Mouse (Mus musculus): ENCODE data around the gene Tspan17.
A peak's percentile ranks its signal among the peaks of the same experiment; 100 is the strongest.
"Not testable (repeated sequence)": the region's sequence is repeated elsewhere in the genome, so short reads cannot be mapped to it uniquely, and the experiment has no call there.

Tspan17 gene

DNA sequence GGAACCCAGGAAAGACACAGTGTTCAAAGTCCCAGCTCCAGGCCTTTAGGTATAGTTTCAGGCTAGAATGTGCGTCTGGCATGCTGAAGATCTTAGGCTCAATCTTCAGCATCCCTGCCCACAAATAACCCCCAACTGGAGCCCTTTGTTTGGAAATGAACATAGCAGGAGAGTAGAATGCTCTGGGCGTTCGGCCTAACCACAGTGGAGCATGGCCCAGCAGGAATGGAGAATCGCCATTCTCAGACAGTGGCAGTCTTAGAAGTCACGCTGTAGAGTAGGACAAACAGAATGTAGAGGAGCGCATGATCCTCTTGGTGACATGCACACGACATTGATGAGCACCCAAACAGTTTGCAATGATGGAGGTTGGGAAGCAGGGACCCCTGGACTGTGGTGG, 28.3 kb upstream of the Tspan17 start:
- DNase-seq (ENCODE audit: low spot score), result no peak

DNA sequence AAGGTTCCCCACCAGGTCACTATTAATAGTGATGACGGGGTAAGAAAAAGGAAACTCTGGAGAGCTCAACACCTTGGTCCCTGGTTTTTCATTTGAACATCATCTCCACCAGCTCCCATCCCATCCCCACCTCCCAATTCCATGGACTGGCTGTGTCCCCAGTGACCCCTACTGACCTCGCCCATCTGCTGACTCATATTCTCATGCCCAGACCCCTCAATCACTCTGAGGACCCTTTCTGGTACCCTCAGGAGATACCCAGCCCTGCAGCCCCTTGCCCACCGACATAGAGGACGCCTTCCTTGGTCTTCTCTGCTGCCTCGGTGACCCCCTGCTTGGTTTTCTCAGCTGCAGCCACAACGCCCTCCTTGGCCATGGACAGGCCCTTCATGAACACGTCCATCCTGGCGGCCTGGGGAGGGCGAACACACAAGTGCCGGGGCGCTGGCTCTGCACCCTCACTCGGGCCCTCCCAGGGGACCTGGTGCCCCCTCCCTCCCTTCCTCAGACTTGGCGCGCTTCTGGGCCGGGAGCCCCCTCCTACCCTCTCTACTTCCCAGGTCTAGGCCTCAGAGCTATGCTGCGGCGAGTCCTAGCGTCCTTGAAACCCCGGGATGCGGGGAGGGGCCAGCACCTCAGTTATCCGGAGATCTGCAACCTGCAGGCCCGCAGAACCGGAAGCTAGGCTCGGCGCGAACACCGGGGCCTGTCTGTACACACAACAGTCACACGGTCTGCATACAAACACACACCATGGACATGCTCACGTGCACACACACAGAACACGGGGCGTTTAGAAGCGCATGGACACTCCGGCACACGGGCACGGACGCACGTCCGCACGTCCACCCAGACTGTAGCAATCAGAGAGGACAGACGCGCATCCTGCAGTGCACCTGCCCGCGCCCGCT, 23.6 kb upstream of the Tspan17 start:
- DNase-seq (ENCODE audit: low spot score), result no peak

DNA sequence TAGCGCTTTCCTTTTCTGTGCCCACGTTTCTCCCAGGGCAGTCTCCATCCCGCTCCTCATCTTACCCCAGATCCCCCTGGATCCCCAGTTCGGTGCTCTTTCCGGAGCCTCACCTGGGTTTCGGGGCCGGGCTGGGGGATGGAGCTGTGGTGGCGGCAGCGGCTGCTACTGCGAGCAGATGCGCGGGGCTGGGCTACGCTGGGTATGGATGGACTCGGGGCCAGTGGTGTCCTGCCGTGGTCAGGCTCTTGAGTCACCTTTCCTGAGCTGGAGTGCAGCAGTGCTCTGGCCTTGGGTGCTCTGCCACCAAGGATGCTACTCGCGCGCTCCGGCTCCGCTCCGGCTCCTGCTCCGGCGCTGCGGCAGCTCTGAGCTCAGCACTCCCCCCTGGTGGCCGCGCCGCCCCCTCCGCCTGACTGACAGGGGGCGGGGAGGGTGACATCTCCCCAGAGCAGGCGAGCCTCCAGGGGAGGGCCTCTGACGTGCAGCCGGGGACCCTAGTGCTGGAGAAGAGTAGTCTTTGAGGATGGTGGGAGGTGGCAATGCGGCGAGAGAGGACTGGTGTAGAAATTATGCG, 22.9 kb upstream of the Tspan17 start, which contains the start of gene Sncb:
Gene Sncb, minus strand, starts transcription at position 404 of the 577 bp plus-strand sequence.
- DNase-seq (ENCODE audit: low spot score), result no peak

DNA sequence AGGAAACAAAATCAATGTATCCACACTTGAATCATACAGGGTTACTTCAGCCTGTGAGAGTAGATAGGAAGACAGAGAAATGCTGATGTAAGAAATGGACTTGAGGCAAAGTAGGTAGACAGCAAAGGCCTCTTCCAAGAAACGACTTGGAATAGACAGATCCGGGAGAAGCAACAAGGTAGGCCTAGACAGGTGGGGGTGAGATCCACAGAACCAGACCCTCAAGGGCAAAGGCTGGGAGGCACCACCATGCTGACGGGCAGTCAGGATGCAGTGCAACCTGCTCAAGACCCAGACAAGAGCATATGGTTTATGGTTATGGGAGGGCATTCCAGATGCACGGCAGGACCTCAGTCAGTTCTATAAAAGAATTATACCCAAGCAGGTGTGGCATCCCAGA, 22.2 kb upstream of the Tspan17 start:
- no peak for DNase-seq (ENCODE audit: low spot score)

DNA sequence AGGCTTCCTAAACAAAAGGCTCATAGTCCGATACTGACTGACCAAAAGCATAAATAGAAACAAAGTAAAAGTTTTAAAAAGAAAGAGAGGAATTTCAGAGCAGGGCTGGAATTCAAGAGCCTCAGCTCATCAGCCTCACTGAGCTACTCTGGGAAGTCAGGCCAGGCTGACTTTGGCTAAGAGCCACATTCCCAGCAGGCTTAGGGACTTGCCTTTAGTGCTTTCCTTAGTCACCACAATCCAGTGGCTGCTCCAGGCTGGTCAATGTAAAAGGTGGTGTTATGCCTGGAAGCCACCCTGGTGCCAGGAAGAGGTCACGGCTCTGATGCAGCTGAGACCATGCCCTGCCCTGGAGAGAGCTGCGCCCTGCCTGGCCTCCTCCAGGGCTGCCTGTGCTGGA, 8.6 kb upstream of the Tspan17 start:
- no peak for DNase-seq (ENCODE audit: low spot score)

DNA sequence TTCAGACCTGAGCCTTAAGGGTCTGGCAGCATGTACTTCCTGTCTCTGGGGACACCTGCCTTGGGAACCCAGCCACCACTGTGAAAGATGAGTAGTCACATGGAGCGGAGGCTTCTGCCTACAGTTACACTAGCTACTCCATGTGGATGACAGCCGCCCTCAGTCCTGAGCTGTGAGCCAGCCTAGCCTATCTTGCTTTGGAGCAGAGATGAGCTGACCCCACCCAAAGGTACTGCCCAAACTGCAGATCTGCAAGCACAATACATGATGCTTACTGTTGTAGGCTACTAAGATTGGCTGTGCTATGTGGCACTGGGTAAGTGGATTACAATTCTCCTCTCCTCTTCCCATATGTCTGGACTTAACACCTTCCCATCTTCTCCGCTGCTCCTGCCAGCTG, 8.1 kb upstream of the Tspan17 start:
- no peak for DNase-seq (ENCODE audit: low spot score)

DNA sequence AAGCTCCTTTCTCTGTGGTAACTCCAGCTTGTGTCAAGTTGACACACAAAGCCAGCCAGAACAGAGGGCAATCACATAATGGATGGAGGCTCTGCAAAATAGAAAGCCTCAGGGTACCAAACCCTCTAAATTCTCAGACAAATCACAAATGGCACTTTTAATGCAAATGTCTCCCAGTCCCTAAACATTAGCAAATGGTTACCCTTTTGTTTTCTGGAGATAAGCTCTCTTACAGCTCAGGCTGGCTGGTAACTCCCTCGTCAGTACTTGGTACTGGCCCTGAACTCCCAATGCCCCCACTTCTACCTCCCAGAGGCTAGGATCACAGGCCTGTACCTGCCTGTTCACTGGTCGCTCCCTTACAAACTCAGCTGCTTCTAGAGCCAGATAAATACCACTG, 5.9 kb upstream of the Tspan17 start:
- DNase-seq (ENCODE audit: low spot score), result no peak

DNA sequence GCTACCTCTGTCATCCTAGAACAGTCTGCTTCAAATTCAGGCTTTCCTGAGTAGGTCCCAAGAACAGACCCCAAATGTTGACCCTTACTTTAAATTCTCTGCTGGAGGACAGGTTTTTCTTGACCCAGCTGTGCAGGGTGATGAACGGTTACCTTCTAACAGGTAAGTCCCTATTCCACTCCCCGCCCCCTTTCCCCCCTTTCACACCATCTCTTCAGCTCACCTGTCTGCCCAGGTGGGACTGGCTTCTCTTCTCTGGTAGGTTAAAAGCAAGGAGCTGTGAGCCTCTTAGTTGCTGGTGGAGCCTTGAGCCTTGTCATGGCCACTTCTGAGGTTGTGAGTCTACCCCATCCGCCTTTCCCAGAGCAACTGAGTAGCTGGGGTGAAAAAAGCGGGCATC, 5.5 kb upstream of the Tspan17 start, which contains the start of gene Eif4e1b:
Gene Eif4e1b, plus strand, starts transcription at position 301 of the 400 bp plus-strand sequence.
- DNase-seq (ENCODE audit: low spot score), result no peak

DNA sequence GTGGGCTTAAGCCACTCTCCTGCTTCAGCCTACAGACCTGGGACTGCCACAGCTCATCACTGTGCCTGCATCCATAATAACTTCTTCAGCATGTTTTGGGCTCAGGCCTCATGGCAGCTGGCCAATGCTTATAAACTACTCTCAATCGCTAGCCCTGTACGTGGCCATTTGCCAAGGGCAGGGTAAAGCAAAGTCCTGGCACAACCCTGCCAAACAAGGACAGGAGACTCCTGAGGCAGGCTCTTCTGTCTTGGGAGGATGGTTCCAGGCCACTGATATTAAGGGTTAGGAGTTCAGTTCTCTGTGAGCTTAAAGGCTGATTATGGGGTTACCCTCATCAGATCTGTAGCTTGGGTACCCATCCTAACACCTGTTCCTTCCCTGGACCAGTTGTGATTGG, 1.6 kb upstream of the Tspan17 start:
- DNase-seq (ENCODE audit: low spot score), result not testable (repeated sequence)

DNA sequence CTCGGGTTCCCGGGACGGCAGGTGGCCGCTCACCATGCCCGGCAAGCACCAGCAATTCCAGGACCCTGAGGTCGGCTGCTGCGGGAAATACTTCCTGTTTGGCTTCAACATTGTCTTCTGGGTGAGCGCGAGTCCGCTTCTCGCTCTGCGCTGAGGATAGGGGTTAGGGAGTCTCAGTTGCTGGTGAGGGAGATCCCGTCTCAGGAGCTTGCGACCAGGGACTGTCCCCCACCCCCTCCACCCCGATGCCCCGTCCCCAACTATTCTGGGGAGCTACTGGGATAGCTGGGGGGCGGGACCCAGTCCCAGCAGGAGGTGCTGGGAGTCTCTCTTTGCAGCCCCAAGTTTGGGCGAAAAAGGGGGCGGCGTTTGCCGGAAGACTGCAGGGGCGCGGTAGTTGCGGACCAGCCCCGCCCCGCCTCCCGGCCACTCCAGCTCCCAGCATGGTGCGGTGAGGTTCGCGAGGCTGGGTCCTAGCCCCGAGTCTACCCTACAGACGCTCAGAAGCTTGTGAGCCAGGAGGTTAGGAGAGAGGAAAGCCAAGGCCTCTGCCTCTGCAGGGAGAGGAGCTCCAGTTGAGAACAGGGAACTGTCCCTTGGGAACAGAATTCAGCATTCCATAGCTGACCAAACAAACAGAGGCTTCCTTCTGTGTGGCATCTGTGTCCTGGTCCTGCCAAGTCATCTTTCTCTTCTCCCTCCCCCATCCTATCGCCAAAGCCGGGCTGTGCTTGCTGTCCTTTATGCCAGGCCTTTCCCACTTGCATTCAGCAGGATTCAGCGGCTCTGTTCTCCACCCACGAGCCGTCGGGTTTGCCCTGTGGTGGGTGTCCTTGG, 602 bp downstream of the Tspan17 start:
- no peak for DNase-seq (ENCODE audit: low spot score)

DNA sequence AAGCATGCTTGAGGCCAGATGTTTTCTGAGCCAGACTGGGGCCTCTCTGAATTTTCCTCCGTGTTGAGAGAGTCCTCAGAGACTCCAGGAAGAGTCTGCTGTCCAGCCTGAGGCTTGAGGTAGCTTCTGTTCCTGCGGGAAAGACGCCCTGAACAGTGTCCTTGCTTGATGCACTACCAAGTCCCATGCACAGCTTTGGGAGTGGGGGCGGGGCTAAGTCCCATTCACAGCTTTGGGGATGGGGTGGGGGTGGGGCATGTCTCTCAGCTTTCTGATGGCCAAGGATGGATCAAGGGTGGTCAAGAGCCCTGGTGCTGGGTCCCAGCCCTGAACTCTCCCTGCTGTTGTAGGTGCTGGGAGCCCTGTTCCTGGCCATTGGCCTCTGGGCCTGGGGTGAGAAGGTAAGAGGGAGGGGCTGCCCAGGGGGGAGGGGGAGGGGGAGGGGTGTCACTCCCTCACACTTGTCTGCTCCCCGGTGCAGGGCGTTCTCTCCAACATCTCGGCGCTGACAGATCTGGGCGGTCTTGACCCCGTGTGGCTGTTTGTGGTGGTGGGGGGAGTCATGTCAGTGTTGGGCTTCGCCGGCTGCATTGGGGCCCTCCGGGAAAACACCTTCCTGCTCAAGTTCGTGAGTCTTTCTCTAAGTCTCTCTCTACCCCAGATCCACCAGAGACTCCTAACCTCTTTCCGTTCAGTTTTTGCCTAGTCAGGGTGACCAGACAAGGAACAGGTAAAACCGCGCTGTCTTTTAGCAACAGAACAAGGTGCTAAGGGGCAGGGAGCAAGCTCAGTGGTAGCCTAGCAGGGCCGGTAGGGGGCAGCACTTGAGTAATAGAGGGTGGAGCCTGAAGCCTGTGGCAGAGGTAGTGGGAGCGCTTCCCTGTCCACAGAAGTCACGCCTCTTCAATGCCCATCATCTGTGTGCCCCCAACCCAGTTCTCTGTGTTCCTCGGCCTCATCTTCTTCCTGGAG, 3.4 kb downstream of the Tspan17 start:
- DNase-seq (ENCODE audit: low spot score), result no peak

DNA sequence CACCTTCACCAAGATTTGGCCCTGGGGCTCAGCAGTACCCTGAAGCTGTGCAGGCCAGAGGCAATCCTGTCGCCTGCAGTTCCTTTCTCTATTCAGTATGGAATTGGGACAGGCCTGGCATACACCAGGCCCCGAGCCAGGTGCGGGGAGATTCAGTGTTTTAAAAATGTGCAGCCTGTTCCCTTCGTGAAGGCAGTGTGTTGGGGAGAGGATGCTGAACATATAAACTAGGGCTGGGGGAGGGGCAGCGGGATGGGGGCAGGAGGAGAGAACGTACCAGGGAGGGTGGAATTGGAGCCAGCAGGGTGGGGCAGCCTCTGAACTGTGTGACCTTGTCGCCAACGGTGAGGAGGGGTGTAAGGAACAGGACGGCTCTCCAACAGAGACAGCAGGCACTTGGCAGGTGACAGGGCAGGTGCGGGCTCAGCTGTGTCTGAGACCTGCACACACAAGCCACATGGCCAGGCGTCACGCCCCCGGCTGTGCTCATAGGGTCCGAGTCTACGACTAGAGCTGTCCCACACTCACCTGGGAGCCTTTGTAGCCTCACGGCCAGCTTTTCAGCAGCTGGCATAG, 4.9 kb downstream of the Tspan17 start:
- no peak for DNase-seq (ENCODE audit: low spot score)

DNA sequence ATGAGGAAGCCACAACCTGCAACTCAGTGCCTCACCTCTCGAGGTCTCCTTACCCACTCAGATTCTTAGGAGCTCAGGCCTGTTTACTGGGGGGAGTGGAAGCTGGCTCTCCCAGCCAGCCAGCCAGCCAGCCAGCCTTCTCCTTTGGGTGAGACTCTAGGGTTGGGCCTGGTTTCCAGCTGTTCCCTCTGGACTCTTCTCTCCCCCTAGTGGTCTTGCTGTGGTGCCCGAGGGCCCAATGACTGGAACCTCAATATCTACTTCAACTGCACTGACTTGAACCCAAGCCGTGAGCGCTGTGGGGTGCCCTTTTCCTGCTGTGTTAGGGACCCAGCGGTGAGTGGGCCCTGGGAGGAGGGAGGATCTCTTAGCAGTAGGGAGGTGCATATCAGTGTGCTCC, 5.7 kb downstream of the Tspan17 start:
- no peak for DNase-seq (ENCODE audit: low spot score)

DNA sequence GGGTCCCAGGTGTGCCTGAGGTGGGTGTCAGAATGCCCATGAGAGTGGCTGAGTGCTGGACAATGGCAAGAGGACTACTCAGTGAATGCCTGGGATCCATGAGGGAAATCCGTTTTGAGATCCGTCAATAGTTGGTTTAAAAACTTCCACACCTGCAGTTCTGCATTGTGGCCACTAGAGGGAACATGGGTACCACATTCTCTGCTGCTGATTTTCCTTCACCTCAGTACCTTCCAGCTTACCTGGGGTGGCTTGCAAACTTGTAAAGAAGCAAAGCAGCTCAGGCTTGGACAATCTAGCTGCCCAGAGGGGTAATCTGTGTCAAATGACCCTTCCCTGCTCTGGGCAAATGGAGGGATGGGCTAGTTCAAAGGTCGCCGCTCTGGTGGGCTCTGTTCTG, 8.2 kb downstream of the Tspan17 start:
- no peak for DNase-seq (ENCODE audit: low spot score)

DNA sequence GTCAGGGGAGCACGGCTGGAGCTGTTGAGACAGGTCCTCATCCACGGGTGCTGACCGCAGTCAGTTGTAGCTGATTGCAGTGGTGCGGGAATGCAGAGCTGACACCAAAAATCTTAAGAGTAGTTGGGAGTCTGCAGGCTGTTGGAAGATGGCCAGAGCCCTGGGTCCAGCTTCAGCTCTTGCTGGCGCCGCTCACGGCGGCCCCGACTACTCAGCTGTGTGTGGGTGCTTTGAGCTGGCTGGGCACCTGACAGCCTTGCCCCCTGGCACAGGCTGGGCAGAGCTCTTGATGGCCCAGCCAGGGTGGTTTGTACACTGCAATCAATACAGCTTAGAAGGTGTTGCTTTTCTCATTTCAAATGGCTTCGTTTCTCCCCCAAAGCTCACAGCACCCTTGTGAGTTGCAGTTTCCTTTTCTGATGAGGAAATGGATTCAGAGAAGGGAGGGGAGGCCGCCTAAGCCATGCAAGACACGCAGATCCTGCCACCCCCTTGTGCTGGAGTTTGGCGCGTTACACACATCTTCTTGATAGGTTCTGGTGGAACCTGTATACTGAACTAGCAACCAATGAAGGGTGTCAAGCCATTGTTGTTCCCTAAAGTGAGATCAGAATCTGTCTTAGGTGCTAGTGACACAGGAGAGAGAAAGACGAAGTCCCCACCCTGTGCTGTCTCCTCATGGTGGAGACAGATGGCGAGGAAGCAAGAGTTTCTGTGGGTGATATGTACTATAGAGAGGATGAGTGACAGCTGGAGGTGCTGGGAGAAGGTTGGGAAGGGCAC, 8.9 kb downstream of the Tspan17 start:
- no peak for DNase-seq (ENCODE audit: low spot score)

DNA sequence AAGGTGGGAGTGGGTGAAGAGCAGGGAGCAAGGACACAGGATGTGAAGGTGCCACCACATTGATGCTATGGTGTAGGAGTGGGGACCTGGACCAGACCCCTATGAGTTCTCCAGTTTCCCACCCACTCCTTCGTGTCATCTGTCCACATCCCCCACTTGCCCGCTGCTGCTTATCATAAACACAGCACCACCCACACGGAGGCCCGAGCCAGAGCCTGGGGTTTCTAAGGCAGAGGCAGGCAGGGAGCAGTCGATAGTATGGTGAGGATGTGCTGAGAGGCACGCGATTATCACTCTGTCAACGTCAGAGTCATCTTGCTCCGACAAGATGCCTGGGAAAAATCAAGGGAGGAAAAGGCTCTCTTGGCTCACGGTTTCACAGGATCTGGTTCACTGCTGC, 9.6 kb downstream of the Tspan17 start:
- no peak for DNase-seq (ENCODE audit: low spot score)

DNA sequence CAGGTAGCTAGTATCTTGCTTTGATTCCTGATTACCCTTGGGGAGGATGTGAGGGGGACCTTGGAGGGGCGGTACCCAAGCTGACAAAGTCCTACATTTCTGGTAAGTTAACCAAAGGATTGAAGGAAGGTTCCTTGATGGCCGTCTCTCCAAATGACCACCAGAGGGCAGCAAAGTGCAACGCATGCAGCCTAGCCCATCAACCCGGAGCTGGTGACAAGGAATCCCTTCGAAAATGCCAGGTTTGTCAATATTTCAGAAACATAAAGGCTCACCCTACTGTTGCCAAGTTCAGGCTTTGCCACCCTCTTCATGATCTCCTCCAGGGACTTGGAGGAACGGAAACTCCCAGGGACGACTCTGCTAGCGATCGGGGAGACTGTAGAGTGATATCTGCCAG, 10.5 kb downstream of the Tspan17 start:
- DNase-seq (ENCODE audit: low spot score), result peak; percentile 33

DNA sequence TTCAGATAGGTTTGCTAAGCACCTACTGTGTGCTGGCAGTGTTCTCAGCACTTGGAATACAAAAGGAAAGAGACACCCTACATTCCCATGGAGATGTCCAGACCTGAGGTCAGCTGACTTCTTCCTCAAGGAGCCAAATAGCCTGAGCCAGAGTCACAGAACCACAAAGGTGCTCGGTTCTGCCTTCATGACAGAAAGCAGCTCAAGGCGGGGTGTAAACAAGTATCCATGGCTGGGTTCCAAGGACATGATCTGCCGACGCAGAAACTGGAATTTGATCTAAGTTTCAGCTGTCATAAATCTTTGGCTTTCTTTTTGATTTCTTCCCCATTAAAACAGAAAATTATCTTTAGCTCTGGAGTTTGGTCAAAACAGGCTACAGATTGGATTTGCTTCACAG, 11.0 kb downstream of the Tspan17 start:
- no peak for DNase-seq (ENCODE audit: low spot score)

DNA sequence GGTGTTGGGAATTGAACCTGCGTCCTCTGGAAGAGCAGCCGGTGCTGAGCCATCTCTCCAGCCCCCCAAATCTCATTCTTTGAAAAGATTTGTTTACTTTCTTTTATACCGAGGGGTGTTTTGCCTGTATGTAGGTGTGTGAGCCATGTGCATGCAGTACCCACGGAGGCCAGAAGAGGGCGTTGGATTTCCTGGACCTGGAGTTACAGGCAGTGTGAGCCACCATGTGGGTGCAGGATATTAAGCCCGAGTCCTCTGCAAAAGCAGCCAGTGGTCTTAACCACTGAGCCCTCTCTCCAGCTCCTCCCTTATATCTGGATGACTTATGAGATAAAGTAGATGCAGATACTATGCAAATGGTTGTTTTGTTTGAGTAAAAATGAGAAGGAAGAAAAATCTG, 13.8 kb downstream of the Tspan17 start:
- no peak for DNase-seq (ENCODE audit: low spot score)

DNA sequence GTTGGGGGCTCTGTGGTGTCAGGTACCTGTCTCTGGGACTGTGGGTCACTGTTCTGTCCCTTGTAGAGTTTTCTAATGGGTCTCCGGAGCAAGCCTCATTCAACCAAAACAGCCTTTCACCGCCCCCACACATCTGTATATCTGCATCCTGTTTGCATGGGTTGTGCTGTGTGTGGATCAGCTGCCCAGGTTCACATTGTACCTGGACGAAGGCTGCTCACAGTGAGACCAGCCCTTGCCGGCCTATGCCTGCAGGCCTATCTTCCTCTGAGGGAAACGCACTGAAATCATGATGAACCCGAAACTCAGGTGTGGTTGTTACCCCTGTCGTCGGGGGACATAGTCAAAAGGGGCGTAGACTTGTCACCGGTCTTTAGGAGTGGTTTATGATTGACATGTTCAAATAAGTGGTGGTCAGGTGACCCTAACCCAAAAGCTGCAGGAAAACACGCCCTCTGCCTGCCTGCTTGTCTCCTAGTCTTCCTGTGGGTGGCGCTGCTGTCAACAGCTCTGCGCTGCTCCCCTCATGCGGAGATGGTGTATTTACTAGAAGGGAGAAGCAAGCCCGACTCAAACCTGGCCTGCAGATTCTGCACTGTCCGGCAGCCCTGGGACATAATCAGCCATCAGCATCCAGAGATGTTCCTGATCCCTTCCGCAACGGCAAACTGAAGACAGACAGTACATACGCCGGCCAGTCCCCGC, 16.1 kb downstream of the Tspan17 start:
- DNase-seq (ENCODE audit: low spot score), result no peak

Data from yolk sac, embryonic 10.5 days (tissue).